Mouse (Mus musculus): ENCODE results near the gene Lcn10.

DNA sequence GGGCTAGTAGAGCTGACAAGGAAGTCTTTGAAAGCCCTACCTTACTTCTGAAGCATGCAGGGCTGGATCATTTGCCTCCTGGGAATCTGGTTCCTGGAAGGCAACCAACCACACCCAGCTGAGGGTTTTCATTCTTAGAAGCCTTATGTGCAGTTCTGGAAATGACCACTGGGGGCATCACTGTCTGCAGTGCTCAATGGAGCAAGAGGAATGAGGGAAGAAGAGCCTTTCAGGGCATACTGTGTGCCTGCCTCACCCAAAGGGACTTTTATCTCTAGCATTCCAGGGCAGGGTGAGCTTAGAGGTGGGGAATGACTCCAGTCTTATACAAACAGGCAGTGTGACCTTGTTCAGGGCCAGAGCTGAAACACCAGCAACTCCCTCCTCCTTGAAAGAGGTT lies 12.1 kb downstream of the Lcn10 start:
- TF ChIP-seq TAL1 (conservative IDR thresholded peaks at IDR 0.05; ENCODE audit: low read depth, low read length) (no peak), CTCF (IDR thresholded peaks at IDR 0.05; ENCODE audit: low read depth, low read length) (peak; percentile 85), POLR2AphosphoS5 (IDR thresholded peaks at IDR 0.05; ENCODE audit: insufficient replicate concordance, low read depth, low read length) (no peak), GATA1 (IDR thresholded peaks at IDR 0.05; ENCODE audit: borderline replicate concordance, low read length) (no peak)

All from G1E (cell line).